Mouse (Mus musculus) kidney, adult 2 months (tissue): ENCODE measurements at regions not wholly inside any gene's neighbourhood (a gene's known extent, or its start where the extent isn't known, plus 50 kb on each side); places are given as distances from the start of the nearest gene placed in this dataset.

ENCODE experiments used
- DNase-seq: peaks from one replicate; pipeline ENCODE4 v3.0.0; 2021
- H3K27ac ChIP-seq: fragments of 200-500 bp; 2 replicates; pipeline ENCODE4 v1.5.1; 2012; ENCODE audit warnings: low read depth, low read length, control low read depth, inconsistent platforms; ENCODE audit not compliant: insufficient read depth
- H3K27me3 ChIP-seq: fragments of 200-500 bp; replicated peaks from 2 replicates; pipeline ENCODE4 v1.6.1; 2012; ENCODE audit warnings: mild to moderate bottlenecking, moderate library complexity, low read length, inconsistent platforms; ENCODE audit not compliant: control insufficient read depth, insufficient read depth
- H3K36me3 ChIP-seq: fragments of 200-500 bp; 2 replicates; pipeline ENCODE4 v1.6.1; 2012; ENCODE audit warnings: mild to moderate bottlenecking, moderate library complexity, low read length, inconsistent platforms; ENCODE audit not compliant: control insufficient read depth, insufficient read depth
- H3K4me1 ChIP-seq: fragments of 200-500 bp; 2 replicates; pipeline ENCODE4 v1.6.1; 2011; ENCODE audit warnings: low read length; ENCODE audit not compliant: control insufficient read depth, insufficient read depth
- H3K4me3 ChIP-seq: fragments of 200-500 bp; 2 replicates; pipeline ENCODE4 v1.5.1; 2011; ENCODE audit warnings: mild to moderate bottlenecking, low read depth, low read length, control low read depth; ENCODE audit not compliant: insufficient read depth
- CTCF ChIP-seq: fragments of 200-500 bp; conservative IDR thresholded peaks from 2 replicates; pipeline ENCODE4 v1.5.1; 2011; ENCODE audit warnings: low read depth, mild to moderate bottlenecking, control low read depth, low read length, moderate library complexity, mixed read lengths; ENCODE audit not compliant: insufficient read depth, insufficient read length
- POLR2A ChIP-seq: fragments of 200-500 bp; IDR thresholded peaks from one replicate; pipeline ENCODE4 v1.6.1; 2011; ENCODE audit warnings: low read depth, low read length, control low read depth
- WGBS: fragments of 180-500 bp; shearing (Covaris S2); methylation state at CpG from one replicate; pipeline ENCODE4 v1.1.7; 2018; 5-methylcytosine and 5-hydroxymethylcytosine counted together

- no peaks in the 10 kb centered on the region for H3K4me1 ChIP-seq
- DNase-seq: peak; percentile 6
- 27% methylated on average over 5 of the region's 5 CpGs for WGBS
- H3K4me3 ChIP-seq: no peak overlapping the region
- no peaks in the 10 kb centered on the region for H3K36me3 ChIP-seq
- TF ChIP-seq POLR2A: no peak
- TF ChIP-seq CTCF: no peak
- H3K27me3 ChIP-seq: no peaks in the 10 kb centered on the region
- H3K27ac ChIP-seq: no peak overlapping the region
Measured at GRCm38 (mm10) chr16:12359116-12359515, 375.2 kb downstream of the Shisa9 start.

- Histone ChIP-seq H3K4me1 (no peaks in the 10 kb centered on the region), H3K4me3 (no peak overlapping the region), H3K27ac (no peak overlapping the region), H3K27me3 (no peaks in the 10 kb centered on the region), H3K36me3 (no peaks in the 10 kb centered on the region)
- DNase-seq: no peak
- TF ChIP-seq CTCF: no peak
- no peak for TF ChIP-seq POLR2A
- WGBS: 86% methylated on average over 4 of the region's 4 CpGs
Measured at GRCm38 (mm10) chr16:12389545-12389944, 405.6 kb downstream of the Shisa9 start.

GRCm38 (mm10) chr16:12435697-12436221, 451.8 kb downstream of the Shisa9 start:
- TF ChIP-seq POLR2A (no peak), CTCF (no peak)
- H3K27me3 ChIP-seq: no peaks in the 10 kb centered on the region
- 38% methylated on average over 4 of the region's 4 CpGs for WGBS
- H3K4me1 ChIP-seq: no peaks in the 10 kb centered on the region
- H3K36me3 ChIP-seq: no peaks in the 10 kb centered on the region
- no peak overlapping the region for H3K27ac ChIP-seq
- no peak overlapping the region for H3K4me3 ChIP-seq
- DNase-seq: no peak

GRCm38 (mm10) chr16:12438622-12439021, 454.7 kb downstream of the Shisa9 start:
- H3K27me3 ChIP-seq: no peaks in the 10 kb centered on the region
- no peaks in the 10 kb centered on the region for H3K36me3 ChIP-seq
- no peak overlapping the region for H3K4me3 ChIP-seq
- TF ChIP-seq POLR2A (no peak), CTCF (no peak)
- DNase-seq: no peak
- 79% methylated on average over 3 of the region's 3 CpGs for WGBS
- H3K27ac ChIP-seq: no peak overlapping the region
- no peaks in the 10 kb centered on the region for H3K4me1 ChIP-seq

- H3K4me3 ChIP-seq: no peak overlapping the region
- H3K27me3 ChIP-seq: no peaks in the 10 kb centered on the region
- no peak overlapping the region for H3K27ac ChIP-seq
- no peak for DNase-seq
- H3K36me3 ChIP-seq: no peaks in the 10 kb centered on the region
- no peak for TF ChIP-seq CTCF
- no peaks in the 10 kb centered on the region for H3K4me1 ChIP-seq
- 76% methylated on average over 4 of the region's 4 CpGs for WGBS
Measured at GRCm38 (mm10) chr16:12454791-12455190, 470.9 kb downstream of the Shisa9 start.
